In genomic region chr9:22530734-22531489, GRCm38 (mm10) we compare ENCODE assay signal across 14 mouse cellular contexts. TPM values are rescaled to one million over a fixed set of nuclear protein-coding genes. Genes with fewer than 3 reads are reported as not detected.
DNase-seq lines count a peak whose midpoint lies in the region.
"Had no signal": no experiment of that assay in that cellular context is flagged by ENCODE, and none has a peak within 500 bp of the region (broad histone marks: within the 10 kb centered on the region; RNA-seq: fewer than 3 reads in every experiment).

No protein-coding gene starts in this region.

- DNase-seq in heart, adult 11 months: peak; percentile 28
- no peak for DNase-seq in heart, adult 8-10 months (ENCODE audit: low spot score)
- DNase-seq in testis, postnatal 10 days (ENCODE audit: low spot score): peak; percentile 3
- DNase-seq in testis, postnatal 14 days (ENCODE audit: low spot score): no peak
- no peak for DNase-seq in left cerebral cortex, adult 8-10 months (ENCODE audit: low spot score in 2 of 2)
- DNase-seq: adrenal gland, adult 8-10 months; adrenal gland, postnatal 14 days; adrenal gland, postnatal 36 days; B cell, adult 2 months; cerebellum, adult 11-12 months; cerebellum, adult 2 months; cerebellum, adult 9-10 months; cerebellum, postnatal 10 days; cerebellum, postnatal 25 days had no signal

RNA-seq across cellular contexts. Expression of gene Bbs9, which starts 55.4 kb away (rescaled TPM):
- total RNA-seq in heart, adult 8-10 months (2022): 10 to 100 TPM; 13.9 to 15.2 (median 14.9) TPM
- 10 to 100 TPM; 48.2 to 51.0 (median 50.1) TPM for total RNA-seq in left cerebral cortex, adult 8-10 months (2022)

Comparison
In these comparisons a context has a peak if more than half of its experiments do, and no peak if none do; other contexts are left out.
1. DNase-seq: peak in heart, adult 11 months (single experiment) and testis, postnatal 10 days (single experiment); none in heart, adult 8-10 months (single experiment), testis, postnatal 14 days (single experiment) and left cerebral cortex, adult 8-10 months (0 of 2).